In the genomic region with DNA sequence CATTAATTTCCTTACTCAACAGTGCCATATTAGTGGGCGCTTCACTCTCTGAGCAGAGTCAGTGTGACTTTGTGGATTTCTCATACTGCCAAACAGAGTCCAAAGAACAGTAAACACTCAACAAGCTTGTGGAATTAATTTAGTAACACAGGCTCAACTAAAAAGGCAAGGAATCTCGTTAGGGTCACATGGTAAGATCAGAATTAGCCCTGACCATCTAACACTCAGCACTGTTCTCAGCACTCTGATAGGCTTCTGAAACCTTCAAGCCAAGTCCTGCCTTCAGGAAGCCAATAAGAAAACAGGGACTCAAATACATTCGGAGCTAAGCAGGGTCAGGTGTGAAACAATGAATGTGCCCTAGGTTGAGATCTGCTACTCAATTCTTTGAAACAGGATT, we compare ENCODE assay signal across 21 mouse cellular contexts. TPM values are rescaled to one million over a fixed set of nuclear protein-coding genes. Genes with fewer than 3 reads are reported as not detected.
DNase-seq lines count a peak whose midpoint lies in the region; ATAC-seq and TF ChIP-seq lines count a peak whose summit lies in the region.
"Had no signal": no experiment of that assay in that cellular context is flagged by ENCODE, and none has a peak within 500 bp of the region (broad histone marks: within the 10 kb centered on the region; RNA-seq: fewer than 3 reads in every experiment).

No protein-coding gene starts in this region.

- no peak overlapping the region for H3K9ac ChIP-seq in heart, adult 2 months (ENCODE audit: low read depth, low read length)
- H3K9ac ChIP-seq in heart, embryonic 16.5 days (ENCODE audit: low read length), result no peak overlapping the region
- H3K9ac ChIP-seq: embryonic facial prominence, embryonic 13.5 days; forebrain, embryonic 12.5 days; hindbrain, embryonic 12.5 days had no signal

- no peak for TF ChIP-seq EP300 in heart, adult 2 months (IDR thresholded peaks at IDR 0.05; ENCODE audit: insufficient read depth, low read depth, low read length)

- no peaks in the 10 kb centered on the region for H3K9me3 ChIP-seq in heart, embryonic 10.5 days
- H3K9me3 ChIP-seq in heart, embryonic 16.5 days (replicated peaks; ENCODE audit: control insufficient read depth, low read length), result peaks cover 3% of the 10 kb centered on the region; the same call in 1 of the 2 replicates

- no peak overlapping the region for H3K4me3 ChIP-seq in heart, adult 2 months
- H3K4me3 ChIP-seq in heart, embryonic 10.5 days, result no peak overlapping the region
- no peak overlapping the region for H3K4me3 ChIP-seq in heart, embryonic 16.5 days (ENCODE audit: low read length)
- H3K4me3 ChIP-seq: embryonic facial prominence, embryonic 13.5 days; forebrain, embryonic 12.5 days; hindbrain, embryonic 12.5 days had no signal

- H3K79me2 ChIP-seq in heart, adult 2 months (replicated peaks; ENCODE audit: control insufficient read depth, insufficient read depth, low read length), result no peaks in the 10 kb centered on the region

- H3K27ac ChIP-seq in heart, adult 2 months, result peak overlapping the region; percentile 92
- no peak overlapping the region for H3K27ac ChIP-seq in heart, embryonic 10.5 days
- H3K27ac ChIP-seq in heart, embryonic 16.5 days (ENCODE audit: low read length), result peak overlapping the region; percentile 68
- H3K27ac ChIP-seq: embryonic facial prominence, embryonic 13.5 days; forebrain, embryonic 12.5 days; hindbrain, embryonic 12.5 days had no signal

- H3K4me1 ChIP-seq in heart, adult 2 months (ENCODE audit: control insufficient read depth, insufficient read depth, low read length), result peaks cover 3% of the 10 kb centered on the region; the same call in 1 of the 2 replicates
- H3K4me1 ChIP-seq in heart, embryonic 10.5 days, result peaks cover 3% of the 10 kb centered on the region
- peaks cover 24% of the 10 kb centered on the region for H3K4me1 ChIP-seq in heart, embryonic 16.5 days (ENCODE audit: control insufficient read depth, insufficient read depth, low read length)
- H3K4me1 ChIP-seq: forebrain, embryonic 12.5 days had no signal

- intact Hi-C loops in heart, adult 2 months (cut with DNase I), result no loop called here

- peaks cover 7% of the 10 kb centered on the region for H3K36me3 ChIP-seq in heart, adult 2 months (ENCODE audit: control insufficient read depth, insufficient read depth, low read length)
- peaks cover 6% of the 10 kb centered on the region; the same call in 1 of the 2 replicates for H3K36me3 ChIP-seq in heart, embryonic 10.5 days
- 0 out of 2 replicates have a peak, but pooled peaks cover 5% of the 10 kb centered on the region for H3K36me3 ChIP-seq in heart, embryonic 16.5 days (ENCODE audit: control insufficient read depth, insufficient read depth)
- H3K36me3 ChIP-seq: forebrain, embryonic 12.5 days; hindbrain, embryonic 12.5 days had no signal

- peak; percentile 69 for ATAC-seq in heart, embryonic 16.5 days (replicated peaks; ENCODE audit: extremely low read depth, insufficient read depth, low FRiP score)
- ATAC-seq: activated CD4-positive, CD25-positive, alpha-beta regulatory T cell, adult 4 months; forebrain, embryonic 16.5 days; hindbrain, embryonic 16.5 days; inflammation-experienced regulatory T-cells, adult 6 months; intestine, postnatal 0 days; Patski had no signal

- no peak for TF ChIP-seq CTCF in heart, adult 2 months (IDR thresholded peaks at IDR 0.05)

- H3K4me2 ChIP-seq in heart, embryonic 16.5 days (ENCODE audit: low read depth, low read length), result no peak overlapping the region
- H3K4me2 ChIP-seq: embryonic facial prominence, embryonic 13.5 days; forebrain, embryonic 12.5 days; hindbrain, embryonic 12.5 days had no signal

- TF ChIP-seq POLR2A in heart, adult 2 months (IDR thresholded peaks at IDR 0.05; ENCODE audit: insufficient read depth, low read depth, low read length), result peak; percentile 42; the same call in 1 of the 2 replicates

- no peak for DNase-seq in heart, adult 2 months
- no peak for DNase-seq in heart, embryonic 10.5 days (ENCODE audit: low spot score)
- DNase-seq in heart, postnatal 4 days, result no peak
- peak; percentile 9 for DNase-seq in lung, postnatal 25 days (ENCODE audit: low spot score)
- DNase-seq in lung, postnatal 4 days, result no peak
- DNase-seq: adrenal gland, postnatal 14 days; cerebellum, adult 18-20 months; cerebellum, adult 9-11 months; cerebellum, postnatal 36 days; gastrocnemius, postnatal 10 days had no signal

- no peaks in the 10 kb centered on the region for H3K27me3 ChIP-seq in heart, adult 2 months (ENCODE audit: control insufficient read depth, insufficient read depth, low read length)
- H3K27me3 ChIP-seq in heart, embryonic 10.5 days (ENCODE audit: insufficient read depth, poor library complexity, severe bottlenecking), result no peaks in the 10 kb centered on the region
- no peaks in the 10 kb centered on the region for H3K27me3 ChIP-seq in heart, embryonic 16.5 days (ENCODE audit: control insufficient read depth, insufficient read depth, low read length)
- H3K27me3 ChIP-seq: CH12.LX; embryonic facial prominence, embryonic 13.5 days; forebrain, embryonic 12.5 days; hindbrain, embryonic 12.5 days; Patski had no signal

- 52% methylated on average over 3 of the region's 3 CpGs for WGBS in heart, adult 2 months
- WGBS in heart, embryonic 10.5 days, result 77% methylated on average over 3 of the region's 3 CpGs
- 52% methylated on average over 3 of the region's 3 CpGs for WGBS in heart, embryonic 16.5 days

RNA-seq across cellular contexts. Expression of a gene that starts 10.3 kb away (rescaled TPM):
- 100 to 1,000 TPM; 174 to 203 TPM for total RNA-seq in heart, adult 2 months (2021)
- polyA plus RNA-seq in heart, adult 2 months (2012; rRNA removed), result 216 and 276 TPM in 2 replicates
- polyA plus RNA-seq in heart, embryonic 10.5 days (2016; fragmentation: Nextera tagmentation; extraction: Ambion mirVana), result 0.35 and 0.53 TPM in 2 replicates
- 16.6 and 17.9 TPM in 2 replicates for polyA plus RNA-seq in heart, embryonic 16.5 days (2015; fragmentation: Nextera tagmentation; extraction: Ambion mirVana)
- total RNA-seq in heart, postnatal 4 days (2021), result 10 to 100 TPM; 69.8 to 85.1 TPM
- total RNA-seq: CH12.LX had no signal

RNA-seq across cellular contexts. Expression of a gene that starts 42.5 kb away (rescaled TPM):
- 10 to 100 TPM; 70.8 to 81.9 TPM for total RNA-seq in heart, adult 2 months (2021)
- 22.4 and 49.3 TPM in 2 replicates for polyA plus RNA-seq in heart, adult 2 months (2012; rRNA removed)
- 39.6 and 52.5 TPM in 2 replicates for polyA plus RNA-seq in heart, embryonic 10.5 days (2016; fragmentation: Nextera tagmentation; extraction: Ambion mirVana)
- 33.3 and 33.7 TPM in 2 replicates for polyA plus RNA-seq in heart, embryonic 16.5 days (2015; fragmentation: Nextera tagmentation; extraction: Ambion mirVana)
- total RNA-seq in heart, postnatal 4 days (2021), result 10 to 100 TPM; 82.8 to 89.2 TPM

Comparison
In these comparisons a context has a peak if more than half of its experiments do, and no peak if none do; other contexts are left out.
1. RNA of a gene that starts 10.3 kb away (polyA plus RNA-seq): 216 to 276 TPM in heart, adult 2 months and 16.6 to 17.9 TPM in heart, embryonic 16.5 days; 0.35 to 0.53 TPM in heart, embryonic 10.5 days; every median in the first group is over 10 times any median in the second.